Mouse (Mus musculus) brain, adult 2 months (tissue): ENCODE data around the gene Arid3b.

Experiments
- DNase-seq: peaks from one replicate; pipeline ENCODE4 v3.0.0; 2011; ENCODE audit warnings: low read depth, low spot score

Gene Arid3b

GRCm38 (mm10) chr9:57775736-57776135 is 60.9 kb downstream of the Arid3b start:
- DNase-seq = no peak

- peak; percentile 85 for DNase-seq
Observed at GRCm38 (mm10) chr9:57775026-57775425, 61.6 kb downstream of the Arid3b start.

GRCm38 (mm10) chr9:57774168-57774567 is 62.4 kb downstream of the Arid3b start:
- DNase-seq = peak; percentile 50

- no peak for DNase-seq
Observed at GRCm38 (mm10) chr9:57773754-57774153, 62.8 kb downstream of the Arid3b start.

- no peak for DNase-seq
Observed at GRCm38 (mm10) chr9:57770836-57771235, 65.8 kb downstream of the Arid3b start.

GRCm38 (mm10) chr9:57770214-57770613 is 66.4 kb downstream of the Arid3b start:
- no peak for DNase-seq

- no peak for DNase-seq
Observed at GRCm38 (mm10) chr9:57769539-57770069, 67.0 kb downstream of the Arid3b start.

- no peak for DNase-seq
Observed at GRCm38 (mm10) chr9:57767231-57767630, 69.4 kb downstream of the Arid3b start.

GRCm38 (mm10) chr9:57766431-57766830 is 70.2 kb downstream of the Arid3b start:
- peak; percentile 73 for DNase-seq

- peak; percentile 88 for DNase-seq
Observed at GRCm38 (mm10) chr9:57765364-57766351, 70.9 kb downstream of the Arid3b start, which contains the start of gene Clk3. TSS of gene Clk3 (minus strand) at chr9:57765860.

GRCm38 (mm10) chr9:57764974-57765363 is 71.6 kb downstream of the Arid3b start:
- DNase-seq = peak; percentile 97

- DNase-seq = peak; percentile 81
Observed at GRCm38 (mm10) chr9:57764147-57764973, 72.2 kb downstream of the Arid3b start.

GRCm38 (mm10) chr9:57762563-57762991 is 74.0 kb downstream of the Arid3b start:
- DNase-seq = peak; percentile 94

- peak; percentile 59 for DNase-seq
Observed at GRCm38 (mm10) chr9:57761563-57762551, 74.7 kb downstream of the Arid3b start.

GRCm38 (mm10) chr9:57760416-57761146 is 76.0 kb downstream of the Arid3b start:
- no peak for DNase-seq

GRCm38 (mm10) chr9:57759289-57759688 is 77.3 kb downstream of the Arid3b start:
- DNase-seq = peak; percentile 95

GRCm38 (mm10) chr9:57758528-57758927 is 78.1 kb downstream of the Arid3b start:
- DNase-seq = peak; percentile 67

- no peak for DNase-seq
Observed at GRCm38 (mm10) chr9:57757578-57757977, 79.0 kb downstream of the Arid3b start.

- DNase-seq = no peak
Observed at GRCm38 (mm10) chr9:57750901-57751300, 85.7 kb downstream of the Arid3b start.

GRCm38 (mm10) chr9:57748831-57749230 is 87.8 kb downstream of the Arid3b start:
- no peak for DNase-seq
